Mouse (Mus musculus) embryo, embryonic 11 days (tissue): Measurements from ENCODE around the gene Rftn1.
"Not testable (repeated sequence)": the region's sequence is repeated elsewhere in the genome, so short reads cannot be mapped to it uniquely, and the experiment has no call there.

Experiments
- DNase-seq: peaks from one replicate; pipeline ENCODE4 v3.0.0-alpha.2; 2015

Rftn1 gene

GRCm38 (mm10) chr17:50190131-50191015 lies at the start of gene Rftn1:
Rftn1 (minus strand) TSS chr17:50190674.
- peak; percentile 58 for DNase-seq

GRCm38 (mm10) chr17:50237818-50238610 lies 47.5 kb upstream of the Rftn1 start:
- DNase-seq: no peak

- peak; percentile 78 for DNase-seq
These were observed 46.9 kb upstream of the Rftn1 start for GRCm38 (mm10) chr17:50237436-50237709.

GRCm38 (mm10) chr17:50236702-50237435 lies 46.4 kb upstream of the Rftn1 start:
- DNase-seq: peak; percentile 73

GRCm38 (mm10) chr17:50235943-50236701 lies 45.6 kb upstream of the Rftn1 start:
- DNase-seq: peak; percentile 22

GRCm38 (mm10) chr17:50233956-50234355 lies 43.5 kb upstream of the Rftn1 start:
- no peak for DNase-seq

- no peak for DNase-seq
These were observed 42.3 kb upstream of the Rftn1 start for GRCm38 (mm10) chr17:50232821-50233220.

GRCm38 (mm10) chr17:50231206-50231605 lies 40.7 kb upstream of the Rftn1 start:
- DNase-seq: no peak

- no peak for DNase-seq
These were observed 39.1 kb upstream of the Rftn1 start for GRCm38 (mm10) chr17:50229534-50229933.

GRCm38 (mm10) chr17:50227366-50227765 lies 36.9 kb upstream of the Rftn1 start:
- DNase-seq: no peak

- DNase-seq: no peak
These were observed 34.2 kb upstream of the Rftn1 start for GRCm38 (mm10) chr17:50224718-50225117.

- no peak for DNase-seq
These were observed 27.5 kb upstream of the Rftn1 start for GRCm38 (mm10) chr17:50217978-50218377.

GRCm38 (mm10) chr17:50215104-50215503 lies 24.6 kb upstream of the Rftn1 start:
- DNase-seq: no peak

GRCm38 (mm10) chr17:50213117-50213516 lies 22.6 kb upstream of the Rftn1 start:
- DNase-seq: no peak

- DNase-seq: no peak
These were observed 21.3 kb upstream of the Rftn1 start for GRCm38 (mm10) chr17:50211816-50212215.

- DNase-seq: no peak
These were observed 19.4 kb upstream of the Rftn1 start for GRCm38 (mm10) chr17:50209831-50210230.

GRCm38 (mm10) chr17:50208137-50209045 lies 17.9 kb upstream of the Rftn1 start:
- no peak for DNase-seq

- DNase-seq: not testable (repeated sequence)
These were observed 15.8 kb upstream of the Rftn1 start for GRCm38 (mm10) chr17:50206262-50206661.

GRCm38 (mm10) chr17:50205840-50206239 lies 15.4 kb upstream of the Rftn1 start:
- not testable (repeated sequence) for DNase-seq

GRCm38 (mm10) chr17:50205152-50205782 lies 14.8 kb upstream of the Rftn1 start:
- no peak for DNase-seq
